Mouse (Mus musculus) limb, embryonic 15.5 days (tissue): ENCODE measurements around the gene Chst13. TPM values are rescaled to one million over a fixed set of nuclear protein-coding genes. Genes with fewer than 3 reads are reported as not detected.

Experiments used
- ATAC-seq: fragments of 200-750 bp; cut with Nextera tagmentation; 2 replicates; pipeline ENCODE4 v1.8.0; 2017; ENCODE audit warnings: low read depth, moderate TSS enrichment; ENCODE audit not compliant: insufficient number of reproducible peaks, low FRiP score, low TSS enrichment
- H3K27ac ChIP-seq: fragments of 300-500 bp; sonication (generic); 2 replicates; pipeline ENCODE4 v1.5.1; 2015; ENCODE audit warnings: moderate library complexity, mild to moderate bottlenecking, inconsistent platforms
- H3K27me3 ChIP-seq: fragments of 300-500 bp; sonication (generic); 2 replicates; pipeline ENCODE4 v1.6.1; 2015; ENCODE audit warnings: inconsistent platforms
- H3K36me3 ChIP-seq: fragments of 300-500 bp; sonication (generic); 2 replicates; pipeline ENCODE4 v1.6.1; 2015; ENCODE audit warnings: inconsistent platforms
- H3K4me1 ChIP-seq: fragments of 300-500 bp; sonication (generic); 2 replicates; pipeline ENCODE4 v1.6.1; 2015; ENCODE audit warnings: inconsistent platforms
- H3K4me2 ChIP-seq: fragments of 300-500 bp; sonication (generic); 2 replicates; pipeline ENCODE4 v1.6.1; 2015; ENCODE audit warnings: mild to moderate bottlenecking, inconsistent platforms
- H3K4me3 ChIP-seq: fragments of 300-500 bp; sonication (generic); 2 replicates; pipeline ENCODE4 v1.5.1; 2015; ENCODE audit warnings: mild to moderate bottlenecking, inconsistent platforms
- H3K9ac ChIP-seq: fragments of 300-500 bp; sonication (generic); 2 replicates; pipeline ENCODE4 v1.6.1; 2015; ENCODE audit warnings: inconsistent platforms
- H3K9me3 ChIP-seq: fragments of 300-500 bp; sonication (generic); 2 replicates; pipeline ENCODE4 v1.6.1; 2016; ENCODE audit warnings: inconsistent platforms
- WGBS: fragments of 180-500 bp; shearing (Covaris S2); methylation state at CpG from one replicate; pipeline ENCODE4 v1.1.7; 2015; 5-methylcytosine and 5-hydroxymethylcytosine counted together
- polyA plus RNA-seq: library from polyadenylated mRNA; unstranded; fragments of >200 nt; fragmentation: Nextera tagmentation; extraction: Ambion mirVana; gene quantifications from 2 replicates; pipeline ENCODE4 v1.2.1, GENCODE M21; 2015

Chst13 gene
- 1.1 and 1.9 TPM in 2 replicates for polyA plus RNA-seq

DNA sequence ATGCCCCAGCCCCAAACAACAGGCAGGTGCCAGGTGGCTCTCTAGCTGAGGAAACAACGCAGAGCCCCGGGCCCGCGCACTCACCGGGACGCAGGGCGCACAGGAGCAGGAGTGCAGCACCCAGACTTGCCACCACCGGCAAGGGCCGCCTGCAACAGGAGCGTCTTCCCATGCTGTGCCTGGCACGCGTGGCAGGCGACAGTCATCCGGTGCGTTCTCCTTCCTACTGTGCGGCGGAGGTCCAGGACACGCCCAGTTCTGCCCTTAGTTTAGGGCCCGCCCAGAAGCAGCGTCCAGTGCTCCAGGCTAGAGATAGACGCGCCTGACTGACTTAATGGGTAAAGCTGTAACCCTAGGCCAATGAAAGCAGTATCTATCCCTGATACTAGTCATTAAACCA, at the start of gene Chst13:
Chst13 (minus strand) TSS at position 195 of the 400 bp plus-strand sequence.
- 8% methylated on average over 22 of the region's 22 CpGs for WGBS
- Histone ChIP-seq H3K36me3 (no peaks in the 10 kb centered on the region), H3K9ac (no peak within 1 kb of the TSS), H3K4me2 (peak within 1 kb of the TSS; percentile 35; the same call in 1 of the 2 replicates), H3K9me3 (no peaks in the 10 kb centered on the region), H3K27me3 (peaks cover 9% of the 10 kb centered on the region), H3K4me3 (no peak within 1 kb of the TSS), H3K4me1 (peaks cover 4% of the 10 kb centered on the region), H3K27ac (no peak within 1 kb of the TSS)
- no peak for ATAC-seq

DNA sequence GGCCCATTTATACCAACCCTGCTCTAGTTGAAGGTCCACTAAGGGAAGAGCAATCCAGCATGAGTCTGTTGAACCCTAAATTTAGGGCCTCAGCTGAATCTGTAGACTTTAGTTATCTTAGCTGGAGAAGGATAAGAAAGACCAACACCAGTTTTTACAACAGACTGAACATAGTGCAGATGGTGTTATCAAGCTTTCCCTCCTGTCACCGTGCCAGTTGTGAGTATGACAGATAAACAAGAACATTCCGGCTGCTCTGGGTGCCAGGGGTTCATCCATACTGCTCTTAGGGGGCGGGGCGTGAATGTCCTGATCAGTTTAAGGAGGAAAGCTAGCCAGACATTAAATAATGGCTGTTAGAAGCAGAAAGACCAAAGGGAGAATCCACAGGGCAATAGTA, 49.7 kb upstream of the Chst13 start:
- WGBS: 92% methylated on average over 4 of the region's 4 CpGs
- no peak for ATAC-seq
- no peak overlapping the region for H3K9ac ChIP-seq
- H3K4me2 ChIP-seq: no peak overlapping the region
- H3K27me3 ChIP-seq: no peaks in the 10 kb centered on the region
- H3K4me1 ChIP-seq: peaks cover 21% of the 10 kb centered on the region
- no peak overlapping the region for H3K4me3 ChIP-seq
- H3K36me3 ChIP-seq: peaks cover 66% of the 10 kb centered on the region
- no peak overlapping the region for H3K27ac ChIP-seq
- H3K9me3 ChIP-seq: no peaks in the 10 kb centered on the region

DNA sequence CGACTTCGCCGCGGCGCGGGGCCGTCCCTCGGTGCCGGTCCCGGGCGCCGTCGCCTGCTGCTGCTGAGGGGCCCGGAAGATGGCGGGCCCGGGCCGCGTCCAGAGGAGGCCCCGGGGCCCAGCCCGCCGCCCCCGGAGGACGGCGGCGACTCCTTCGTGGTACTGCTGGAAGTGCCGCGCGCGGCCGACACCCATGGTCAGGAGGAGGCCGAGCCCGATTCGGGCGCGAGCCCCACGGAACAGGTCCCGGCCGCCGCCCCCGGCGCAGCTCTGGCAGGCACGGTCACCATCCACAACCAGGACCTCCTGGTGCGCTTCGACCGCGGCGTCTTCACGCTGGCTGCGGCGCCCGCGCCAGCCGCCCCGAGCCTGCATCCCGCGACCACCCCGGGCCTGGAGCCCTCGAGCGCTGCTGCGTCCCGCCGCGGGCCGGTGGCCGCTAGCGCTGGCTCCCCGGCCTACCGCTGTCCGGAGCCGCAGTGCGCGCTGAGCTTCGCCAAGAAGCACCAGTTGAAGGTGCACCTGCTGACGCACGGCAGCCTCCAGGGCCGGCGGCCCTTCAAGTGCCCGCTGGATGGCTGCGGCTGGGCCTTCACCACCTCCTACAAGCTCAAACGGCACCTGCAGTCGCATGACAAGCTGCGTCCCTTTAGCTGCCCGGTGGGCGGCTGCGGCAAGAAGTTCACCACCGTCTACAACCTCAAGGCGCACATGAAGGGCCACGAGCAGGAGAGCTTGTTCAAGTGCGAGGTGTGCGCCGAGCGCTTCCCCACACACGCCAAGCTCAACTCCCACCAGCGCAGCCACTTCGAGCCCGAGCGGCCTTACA, 45.0 kb upstream of the Chst13 start:
- no peaks in the 10 kb centered on the region for H3K27me3 ChIP-seq
- H3K36me3 ChIP-seq: peaks cover 26% of the 10 kb centered on the region
- peak overlapping the region; percentile 82 for H3K9ac ChIP-seq
- H3K4me2 ChIP-seq: peak overlapping the region; percentile 92
- peak; percentile 37 for ATAC-seq
- H3K9me3 ChIP-seq: no peaks in the 10 kb centered on the region
- peak overlapping the region; percentile 83 for H3K27ac ChIP-seq
- H3K4me3 ChIP-seq: peak overlapping the region; percentile 93
- H3K4me1 ChIP-seq: peaks cover 26% of the 10 kb centered on the region
- under 1% methylated on average over 93 of the region's 98 CpGs for WGBS

DNA sequence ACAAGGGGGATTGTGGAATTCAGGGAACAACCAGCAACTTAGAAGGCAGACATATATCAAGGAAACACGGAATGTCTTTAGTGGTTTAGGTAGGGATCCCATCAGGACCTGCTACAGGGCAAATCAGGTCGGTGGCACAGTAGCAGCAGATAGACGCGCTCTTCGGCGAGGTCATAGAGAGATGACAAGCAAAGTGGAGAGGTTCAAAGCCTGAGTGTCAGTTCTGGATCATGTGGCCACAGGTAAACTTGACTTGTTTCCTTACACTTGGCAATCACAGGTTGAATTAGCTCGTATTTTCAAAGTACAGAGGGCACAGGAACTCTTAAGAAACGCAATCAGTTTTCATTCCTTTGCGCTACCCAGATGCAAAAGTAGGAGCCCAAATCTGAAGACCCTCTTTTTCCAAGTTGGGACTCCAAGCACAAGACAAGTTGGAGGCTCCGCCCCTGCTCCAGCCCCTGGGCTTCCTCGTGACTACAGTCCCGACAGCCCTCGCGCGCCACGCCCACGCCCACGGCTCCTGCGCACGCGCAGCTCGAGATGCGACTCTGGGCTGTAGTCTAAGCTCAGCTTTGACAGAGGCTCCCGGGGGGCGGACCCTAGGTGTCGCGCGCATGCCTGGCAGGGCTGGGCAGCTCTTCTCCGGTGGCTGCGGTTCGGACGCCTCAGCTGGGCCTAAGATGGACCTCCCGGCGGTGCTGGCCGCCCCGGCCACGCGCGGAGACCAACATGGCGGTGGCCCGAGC, 44.2 kb upstream of the Chst13 start, which contains the start of gene Zxdc:
Zxdc (plus strand) TSS at position 517 of the 749 bp plus-strand sequence.
- peak within 1 kb of the TSS; percentile 93 for H3K4me3 ChIP-seq
- WGBS: 7% methylated on average over 41 of the region's 41 CpGs
- H3K36me3 ChIP-seq: peaks cover 18% of the 10 kb centered on the region
- peaks cover 26% of the 10 kb centered on the region for H3K4me1 ChIP-seq
- H3K9ac ChIP-seq: peak within 1 kb of the TSS; percentile 82
- H3K27me3 ChIP-seq: no peaks in the 10 kb centered on the region
- H3K4me2 ChIP-seq: peak within 1 kb of the TSS; percentile 92
- ATAC-seq: peak; percentile 98
- H3K27ac ChIP-seq: peak within 1 kb of the TSS; percentile 83
- H3K9me3 ChIP-seq: no peaks in the 10 kb centered on the region

DNA sequence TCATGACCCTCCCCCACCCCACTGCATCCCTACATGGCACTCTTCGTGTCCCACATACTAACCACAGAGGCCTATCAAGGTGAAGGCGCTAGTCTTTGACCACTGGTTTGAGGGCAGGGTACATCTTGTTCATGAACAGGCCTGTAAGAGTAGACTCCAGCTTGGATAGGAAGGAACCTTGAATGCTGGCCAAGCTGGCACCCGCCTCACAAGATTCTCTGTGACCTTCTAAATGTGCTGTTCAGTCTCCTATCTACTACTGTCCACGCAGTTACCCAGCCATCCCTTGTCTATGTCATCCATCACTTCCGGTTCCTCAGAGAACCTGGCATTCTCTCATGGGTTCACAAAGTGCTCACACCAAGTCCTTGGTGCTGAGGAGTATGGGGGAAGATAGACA, 38.3 kb upstream of the Chst13 start:
- Histone ChIP-seq H3K27me3 (no peaks in the 10 kb centered on the region), H3K4me2 (no peak overlapping the region), H3K4me3 (no peak overlapping the region), H3K4me1 (peaks cover 30% of the 10 kb centered on the region), H3K9me3 (no peaks in the 10 kb centered on the region), H3K36me3 (no peaks in the 10 kb centered on the region), H3K9ac (no peak overlapping the region), H3K27ac (no peak overlapping the region)
- WGBS: 87% methylated on average over 5 of the region's 5 CpGs
- no peak for ATAC-seq

DNA sequence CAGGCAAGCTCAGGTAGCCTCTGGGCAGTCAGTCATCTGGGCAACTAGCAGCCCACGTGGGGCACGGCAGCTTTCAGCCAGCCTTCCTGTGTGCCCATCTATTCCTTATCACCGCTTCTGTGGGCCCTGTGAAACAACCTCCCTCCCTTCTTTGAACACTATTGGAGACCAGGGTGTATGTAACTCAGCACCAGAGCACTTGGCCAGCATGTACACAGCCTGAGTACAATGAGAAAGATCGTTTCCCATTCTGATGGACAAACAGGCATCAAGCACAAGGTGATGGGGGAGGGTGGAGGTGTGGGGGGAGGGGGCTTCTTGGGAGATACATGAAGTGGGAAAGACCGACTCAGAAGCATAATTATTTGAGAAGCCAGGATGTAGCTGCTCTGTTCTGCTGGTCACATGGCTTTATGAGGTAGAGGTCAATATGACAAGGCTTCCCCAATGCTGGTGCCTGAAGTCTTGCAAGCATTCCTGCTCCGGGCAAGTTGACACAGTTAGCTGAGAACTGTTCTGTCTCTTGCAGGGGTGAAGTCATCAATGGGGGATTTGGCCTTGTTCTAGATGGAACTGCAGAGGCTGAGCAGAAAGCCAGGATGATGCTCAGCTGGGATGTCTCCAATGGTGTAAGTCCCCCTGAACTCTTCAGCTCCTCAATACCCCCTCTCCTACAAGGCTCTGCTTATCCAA, 36.1 kb upstream of the Chst13 start:
- Histone ChIP-seq H3K27me3 (no peaks in the 10 kb centered on the region), H3K4me3 (no peak overlapping the region), H3K4me2 (no peak overlapping the region), H3K9me3 (no peaks in the 10 kb centered on the region), H3K4me1 (peaks cover 34% of the 10 kb centered on the region), H3K27ac (peak overlapping the region; percentile 89), H3K36me3 (no peaks in the 10 kb centered on the region), H3K9ac (no peak overlapping the region)
- WGBS: 83% methylated on average over 6 of the region's 6 CpGs
- ATAC-seq: no peak

DNA sequence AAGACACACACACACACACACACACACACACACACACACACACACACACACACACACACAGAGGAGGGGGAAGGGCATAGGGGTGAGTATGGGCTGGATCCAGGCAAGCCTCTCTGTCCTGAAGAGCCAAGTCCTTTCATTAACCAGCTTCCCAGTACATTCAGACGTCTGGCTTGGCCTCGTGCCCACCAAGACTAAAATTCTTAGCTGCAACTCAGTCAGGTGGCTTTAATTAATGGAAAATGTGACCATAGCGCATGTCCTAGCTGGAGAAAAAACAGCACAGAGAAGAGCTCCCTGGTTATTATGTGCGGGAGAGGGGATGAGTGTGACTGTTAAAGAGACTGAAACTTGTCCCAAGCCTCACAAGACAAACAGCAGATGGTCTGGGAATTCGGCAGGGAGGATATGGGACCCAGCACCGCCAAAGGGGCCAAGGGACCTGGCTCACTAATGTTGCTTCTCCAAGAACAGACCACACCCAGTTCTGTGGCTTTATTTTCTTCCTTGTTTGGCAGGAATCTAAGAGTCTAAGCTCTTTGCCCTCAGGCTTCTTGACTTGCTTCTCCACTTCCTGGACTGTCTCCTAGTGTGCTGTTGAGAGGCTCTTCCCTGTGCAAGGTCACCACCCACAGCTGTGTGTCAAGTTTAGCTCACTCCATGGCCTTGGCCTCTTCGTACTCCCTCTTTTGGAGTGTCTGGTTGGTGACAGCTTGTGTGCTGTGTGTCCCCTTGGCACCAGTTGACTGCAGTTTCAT, 35.2 kb upstream of the Chst13 start:
- Histone ChIP-seq H3K36me3 (no peaks in the 10 kb centered on the region), H3K27ac (peak overlapping the region; percentile 89)
- WGBS: 18% methylated on average over 7 of the region's 7 CpGs

DNA sequence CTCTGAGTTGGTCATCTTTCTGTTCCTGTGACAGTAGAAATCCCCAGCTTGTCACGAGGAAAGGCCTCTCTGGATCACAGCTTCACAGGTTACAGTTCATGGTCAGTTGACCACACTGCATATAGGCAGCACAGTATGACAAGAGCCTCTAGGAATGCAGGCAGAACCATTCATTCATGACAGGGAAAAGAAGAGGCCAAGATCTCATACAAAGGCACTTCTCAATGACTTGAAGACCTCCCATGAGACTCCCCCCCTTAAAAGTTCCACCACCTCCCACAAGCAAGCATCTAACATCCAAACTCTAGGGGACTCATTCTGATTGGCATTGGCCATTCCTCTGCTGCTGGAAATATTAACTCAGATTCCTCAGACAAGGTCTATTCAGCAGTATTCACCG, 34.5 kb upstream of the Chst13 start:
- 65% methylated on average over 2 of the region's 2 CpGs for WGBS
- Histone ChIP-seq H3K9ac (no peak overlapping the region), H3K27me3 (no peaks in the 10 kb centered on the region), H3K4me1 (peaks cover 34% of the 10 kb centered on the region), H3K9me3 (no peaks in the 10 kb centered on the region), H3K4me2 (0 out of 2 replicates have a peak overlapping the region, but pooled peaks have one; percentile 12), H3K36me3 (no peaks in the 10 kb centered on the region), H3K4me3 (no peak overlapping the region), H3K27ac (peak overlapping the region; percentile 89)
- ATAC-seq: no peak

More for the DNA sequence above, 35.2 kb upstream of the Chst13 start:
- H3K27me3 ChIP-seq: no peaks in the 10 kb centered on the region
- H3K9me3 ChIP-seq: no peaks in the 10 kb centered on the region
- no peak overlapping the region for H3K4me3 ChIP-seq
- ATAC-seq: peak; percentile 68
- peaks cover 34% of the 10 kb centered on the region for H3K4me1 ChIP-seq
- H3K9ac ChIP-seq: no peak overlapping the region
- H3K4me2 ChIP-seq: 0 out of 2 replicates have a peak overlapping the region, but pooled peaks have one; percentile 12

DNA sequence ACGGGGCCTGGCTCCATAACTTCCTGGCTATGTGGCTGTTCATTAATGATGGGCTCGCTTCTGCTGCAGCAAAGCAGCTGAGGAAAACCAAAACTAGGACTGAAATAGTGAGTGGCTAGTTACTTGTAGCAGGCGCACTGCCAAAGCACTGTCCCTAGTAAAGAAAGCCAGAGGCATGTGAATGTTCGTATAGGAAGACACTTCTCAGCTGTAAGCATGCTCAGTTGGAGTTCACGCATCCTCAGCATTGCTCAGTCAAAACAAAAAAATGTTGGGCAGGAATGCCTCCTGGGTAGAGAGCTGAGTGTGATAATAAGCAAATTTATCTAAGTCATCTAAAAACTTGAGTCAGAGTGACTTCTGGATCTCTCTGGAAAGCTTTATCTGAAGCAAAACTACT, 33.2 kb upstream of the Chst13 start:
- peaks cover 34% of the 10 kb centered on the region for H3K4me1 ChIP-seq
- H3K27me3 ChIP-seq: no peaks in the 10 kb centered on the region
- no peak overlapping the region for H3K4me2 ChIP-seq
- H3K4me3 ChIP-seq: no peak overlapping the region
- no peaks in the 10 kb centered on the region for H3K36me3 ChIP-seq
- 42% methylated on average over 5 of the region's 5 CpGs for WGBS
- no peak overlapping the region for H3K9ac ChIP-seq
- ATAC-seq: no peak
- H3K27ac ChIP-seq: peak overlapping the region; percentile 27; the same call in 1 of the 2 replicates
- no peaks in the 10 kb centered on the region for H3K9me3 ChIP-seq

DNA sequence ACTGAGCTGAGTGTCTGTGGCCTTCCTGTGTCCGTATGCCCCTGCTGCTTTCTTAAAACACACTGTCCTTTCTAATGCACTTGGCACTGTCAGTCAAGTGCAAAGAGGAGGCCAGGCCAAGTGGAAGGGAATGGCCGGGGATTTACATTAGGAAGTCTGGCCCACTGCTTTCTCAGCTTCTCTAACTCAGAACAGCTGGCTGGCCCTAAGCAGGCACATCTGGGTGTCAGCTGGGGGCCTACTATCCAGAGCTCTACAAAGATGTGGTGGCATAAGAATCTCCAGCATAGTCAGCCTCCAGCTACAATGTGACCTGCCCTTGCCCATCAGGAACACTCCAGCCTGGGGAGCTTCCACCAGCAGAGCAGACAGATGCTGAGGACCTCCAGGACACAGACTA, 25.0 kb upstream of the Chst13 start:
- H3K4me2 ChIP-seq: no peak overlapping the region
- no peak overlapping the region for H3K9ac ChIP-seq
- no peak overlapping the region for H3K27ac ChIP-seq
- H3K36me3 ChIP-seq: no peaks in the 10 kb centered on the region
- no peaks in the 10 kb centered on the region for H3K27me3 ChIP-seq
- WGBS: 33% methylated on average over 2 of the region's 2 CpGs
- no peak overlapping the region for H3K4me3 ChIP-seq
- no peaks in the 10 kb centered on the region for H3K9me3 ChIP-seq
- no peak for ATAC-seq
- peaks cover 5% of the 10 kb centered on the region; the same call in 1 of the 2 replicates for H3K4me1 ChIP-seq

DNA sequence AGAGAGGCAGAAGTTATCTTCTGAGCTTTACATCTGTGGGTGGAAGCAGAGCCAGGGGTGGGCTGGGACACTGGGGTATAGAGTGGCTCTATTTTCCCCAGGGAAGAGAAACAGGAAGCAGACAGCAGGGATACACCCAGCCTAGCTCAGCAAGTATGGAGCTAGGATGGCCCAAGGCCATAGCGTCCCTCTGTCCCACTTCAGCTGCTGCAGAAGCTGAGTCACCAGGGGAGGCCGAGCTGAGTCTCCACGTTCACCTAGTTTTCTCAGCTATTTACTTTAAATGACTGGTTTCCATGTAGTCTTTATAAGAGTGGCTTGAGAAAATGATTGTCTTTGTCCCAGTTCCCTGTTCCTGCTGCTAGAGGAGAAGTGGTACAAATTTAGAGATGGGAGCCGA, 23.5 kb upstream of the Chst13 start:
- Histone ChIP-seq H3K4me2 (no peak overlapping the region), H3K36me3 (no peaks in the 10 kb centered on the region), H3K9ac (no peak overlapping the region), H3K27me3 (no peaks in the 10 kb centered on the region), H3K4me3 (no peak overlapping the region), H3K4me1 (peaks cover 5% of the 10 kb centered on the region; the same call in 1 of the 2 replicates), H3K9me3 (no peaks in the 10 kb centered on the region), H3K27ac (no peak overlapping the region)
- WGBS: 63% methylated on average over 4 of the region's 4 CpGs
- no peak for ATAC-seq
